Mouse (Mus musculus) c-Kit-positive CD71-positive TER-119-negative erythroid progenitor cells, embryonic 14.5 days (primary cell): Measurements from ENCODE around the gene Thnsl1.
A peak's percentile ranks its signal among the peaks of the same experiment; 100 is the strongest.

Experiments used
- DNase-seq: peaks from one replicate; pipeline ENCODE4 v3.0.0-alpha.2; 2013; ENCODE audit warnings: low read depth

Thnsl1 gene

DNA sequence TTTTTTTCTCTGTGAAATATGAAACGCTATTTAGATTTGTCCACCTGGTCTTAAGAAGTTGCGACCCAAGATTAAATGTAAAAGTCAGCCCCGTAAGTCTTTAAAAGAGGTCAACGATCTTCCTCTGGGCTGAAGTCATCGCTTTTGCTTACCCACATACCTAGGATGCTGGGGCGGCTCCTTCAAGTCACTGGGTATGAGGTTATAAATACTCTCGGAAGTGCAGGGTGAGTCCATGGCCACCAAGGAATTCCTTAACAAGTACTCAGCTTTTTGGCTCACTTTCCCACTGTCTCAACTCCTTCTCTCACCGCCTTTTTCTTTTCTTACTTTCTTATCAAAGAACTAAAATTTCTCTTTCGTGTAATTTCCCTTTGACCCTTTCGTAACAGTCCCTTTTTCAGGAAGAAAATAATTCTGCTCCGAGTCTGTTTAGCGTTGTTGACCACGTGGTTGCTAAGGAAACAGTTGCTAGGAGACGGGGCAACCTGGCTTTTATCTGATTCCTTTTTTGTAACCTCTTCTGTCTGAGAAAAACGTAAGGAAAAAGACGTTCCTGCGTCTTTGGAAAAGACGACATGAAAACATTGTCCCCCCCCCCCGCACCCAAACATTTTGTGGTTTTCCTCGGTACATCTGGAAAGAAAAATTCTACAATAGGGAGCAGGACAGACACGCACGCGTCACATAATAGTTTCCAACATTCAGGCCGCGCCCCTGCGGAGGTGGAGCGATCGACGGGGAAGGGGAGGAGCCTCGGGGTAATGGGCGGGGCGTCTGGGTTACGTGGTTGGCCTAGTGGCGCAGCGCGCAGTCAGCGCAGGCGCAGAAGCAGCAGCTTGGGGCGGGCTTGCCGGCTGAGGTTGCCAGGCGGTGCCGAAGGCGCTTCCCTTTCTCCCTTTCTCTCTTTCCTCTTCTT is at the start of gene Thnsl1, which contains the start of gene Enkur:
Thnsl1 (plus strand) TSS at position 813 of the 919 bp plus-strand sequence.
Enkur (minus strand) TSS at position 454 of the 919 bp plus-strand sequence.
- peak; percentile 94 for DNase-seq

DNA sequence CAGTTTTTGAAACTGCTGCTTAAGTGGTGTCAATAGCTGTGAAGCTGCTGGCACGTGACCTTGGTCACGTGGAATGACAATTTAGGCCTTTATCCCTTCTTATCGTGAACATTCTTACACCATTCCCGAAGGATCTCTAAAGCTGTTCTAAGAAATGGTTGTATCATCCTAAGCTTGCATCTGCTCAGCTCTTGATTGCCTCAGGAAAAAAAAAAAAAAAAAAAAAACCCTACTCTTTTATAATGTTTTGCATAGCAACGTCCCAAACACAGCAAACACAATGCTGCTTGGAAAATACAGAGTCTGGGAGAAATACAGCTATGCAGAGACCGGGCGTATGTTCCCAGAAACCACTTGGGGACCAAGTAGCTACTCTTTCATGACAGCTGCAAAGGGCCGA is 41.2 kb upstream of the Thnsl1 start:
- DNase-seq: no peak

- DNase-seq: no peak
Measured at GRCm38 (mm10) chr2:21167916-21168315, 37.6 kb upstream of the Thnsl1 start.

DNA sequence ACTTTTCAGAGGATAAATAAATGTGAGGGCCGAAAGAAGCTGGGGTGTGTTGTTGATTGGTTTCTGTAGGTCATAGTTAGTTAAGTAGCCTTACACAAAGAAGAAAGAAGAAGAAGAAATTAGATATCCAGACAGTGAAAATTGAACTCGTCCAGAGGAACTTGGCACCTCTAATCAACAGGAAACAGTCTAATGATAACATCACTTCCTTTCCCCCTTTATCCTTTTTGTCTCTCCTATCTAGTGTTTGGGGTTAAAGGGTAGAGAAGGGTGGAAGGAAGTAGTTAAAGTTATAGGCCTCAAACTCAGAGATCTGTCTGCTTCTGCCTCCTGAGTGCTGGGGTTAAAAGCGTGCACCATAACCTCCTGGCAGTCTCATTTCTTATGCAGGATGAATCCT is 32.7 kb upstream of the Thnsl1 start:
- no peak for DNase-seq

DNA sequence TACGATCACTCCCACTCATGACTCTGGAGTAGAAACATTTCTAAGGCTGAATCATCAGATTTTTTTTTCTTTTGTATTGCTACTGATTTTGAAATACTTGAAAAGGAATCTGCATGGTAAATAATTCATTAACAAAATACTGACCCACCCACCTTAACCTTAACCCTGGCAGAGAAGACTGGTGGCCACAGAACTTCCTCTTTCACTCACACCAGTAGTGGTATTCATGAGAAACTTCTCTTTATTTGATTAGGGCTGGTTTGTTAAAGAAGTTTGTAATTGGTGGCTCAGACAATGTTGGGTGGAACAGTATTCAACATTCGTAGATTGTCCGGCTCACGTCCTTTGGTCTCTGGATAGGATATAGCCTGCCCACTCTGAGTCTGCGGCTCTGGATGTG is 26.4 kb upstream of the Thnsl1 start:
- DNase-seq: no peak

GRCm38 (mm10) chr2:21182811-21183210 is 22.7 kb upstream of the Thnsl1 start:
- DNase-seq: no peak

- peak; percentile 29 for DNase-seq
Measured at GRCm38 (mm10) chr2:21187576-21187975, 17.9 kb upstream of the Thnsl1 start.

- no peak for DNase-seq
Measured at GRCm38 (mm10) chr2:21188610-21189009, 16.9 kb upstream of the Thnsl1 start.

DNA sequence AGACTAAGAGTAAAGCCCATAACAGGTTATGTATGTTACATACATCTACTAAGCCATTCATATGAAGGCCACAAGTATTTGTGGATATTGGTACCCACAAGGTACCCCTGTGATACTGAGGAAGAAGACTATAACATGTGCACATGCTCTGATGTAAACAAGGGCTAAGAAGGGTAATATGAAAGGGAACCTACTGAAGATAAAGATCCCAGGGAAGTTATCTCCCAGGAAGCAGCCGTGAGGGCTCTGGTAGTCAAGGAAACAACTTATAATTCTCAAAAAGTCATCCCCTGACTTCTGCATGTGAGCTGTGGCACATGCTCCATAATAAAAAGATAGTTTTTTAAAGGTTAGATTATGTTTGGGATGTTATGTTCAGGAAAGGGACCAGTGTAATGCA is 14.3 kb upstream of the Thnsl1 start:
- DNase-seq: no peak

GRCm38 (mm10) chr2:21195233-21195632 is 10.3 kb upstream of the Thnsl1 start:
- no peak for DNase-seq

GRCm38 (mm10) chr2:21199051-21199450 is 6.5 kb upstream of the Thnsl1 start:
- no peak for DNase-seq

- no peak for DNase-seq
Measured at GRCm38 (mm10) chr2:21202754-21203153, 2.8 kb upstream of the Thnsl1 start.

- DNase-seq: no peak
Measured at GRCm38 (mm10) chr2:21205831-21206159, 271 bp downstream of the Thnsl1 start.

DNA sequence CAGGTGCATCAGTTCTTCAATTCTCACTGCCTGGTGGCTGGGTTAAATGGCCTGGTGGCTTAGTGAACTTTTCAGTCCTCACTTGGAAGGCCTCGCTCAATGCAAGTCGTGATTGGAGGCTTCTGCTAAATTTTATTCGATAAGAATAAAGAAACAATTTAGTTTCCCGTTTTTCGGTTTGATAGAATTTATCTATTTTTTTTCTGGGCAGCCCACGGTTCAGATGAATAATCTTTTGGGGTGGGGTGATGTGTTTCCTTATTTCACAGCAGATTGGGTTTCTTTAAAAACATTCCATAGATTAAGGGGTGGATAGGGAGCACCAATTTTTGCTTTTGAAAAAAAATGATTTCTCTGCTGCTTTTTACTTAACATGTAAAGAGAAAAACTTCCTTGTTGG is 754 bp downstream of the Thnsl1 start:
- DNase-seq: no peak

GRCm38 (mm10) chr2:21211361-21211760 is 5.8 kb downstream of the Thnsl1 start:
- no peak for DNase-seq

DNA sequence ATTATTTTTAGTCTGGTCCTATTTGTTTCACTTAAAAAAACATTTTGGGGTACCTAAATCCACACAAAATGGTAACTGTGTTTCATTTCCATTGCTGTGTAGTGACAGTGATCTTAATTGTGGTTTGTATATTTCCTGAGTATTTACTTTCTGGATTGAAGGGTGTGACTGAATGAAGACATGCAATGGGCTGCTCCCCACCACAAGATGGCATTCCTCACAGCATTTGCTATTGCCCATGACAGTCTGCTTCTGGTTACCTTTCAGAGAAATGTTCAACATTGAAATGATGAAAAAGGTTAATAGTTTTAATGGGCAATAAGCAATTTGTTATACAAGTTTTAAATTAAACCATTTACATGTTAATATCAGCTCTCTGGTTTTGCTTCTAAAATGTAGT is 8.8 kb downstream of the Thnsl1 start:
- DNase-seq: no peak

GRCm38 (mm10) chr2:21215284-21215683 is 9.8 kb downstream of the Thnsl1 start:
- DNase-seq: no peak

- no peak for DNase-seq
Measured at GRCm38 (mm10) chr2:21222453-21223384, 17.2 kb downstream of the Thnsl1 start.

- no peak for DNase-seq
Measured at GRCm38 (mm10) chr2:21230276-21230675, 24.8 kb downstream of the Thnsl1 start.

DNA sequence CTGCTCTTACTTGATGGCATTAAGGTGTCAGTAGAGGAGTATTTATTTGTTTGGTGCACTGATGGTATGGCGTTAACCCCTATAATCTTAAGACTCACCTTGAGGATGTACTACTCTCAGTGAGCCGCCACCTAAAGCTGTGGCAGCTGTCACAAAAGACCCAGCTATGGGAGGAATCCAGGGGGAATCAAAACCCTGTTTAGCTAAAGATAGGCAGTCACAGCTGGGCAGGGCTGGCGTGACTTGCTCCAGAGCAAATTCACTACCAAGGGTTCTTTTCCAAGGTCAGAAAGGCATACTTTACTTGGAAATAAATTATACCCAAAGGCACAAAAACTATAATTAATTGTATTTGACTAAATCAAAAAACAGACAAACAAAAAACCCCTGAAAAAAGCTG is 25.6 kb downstream of the Thnsl1 start:
- no peak for DNase-seq

DNA sequence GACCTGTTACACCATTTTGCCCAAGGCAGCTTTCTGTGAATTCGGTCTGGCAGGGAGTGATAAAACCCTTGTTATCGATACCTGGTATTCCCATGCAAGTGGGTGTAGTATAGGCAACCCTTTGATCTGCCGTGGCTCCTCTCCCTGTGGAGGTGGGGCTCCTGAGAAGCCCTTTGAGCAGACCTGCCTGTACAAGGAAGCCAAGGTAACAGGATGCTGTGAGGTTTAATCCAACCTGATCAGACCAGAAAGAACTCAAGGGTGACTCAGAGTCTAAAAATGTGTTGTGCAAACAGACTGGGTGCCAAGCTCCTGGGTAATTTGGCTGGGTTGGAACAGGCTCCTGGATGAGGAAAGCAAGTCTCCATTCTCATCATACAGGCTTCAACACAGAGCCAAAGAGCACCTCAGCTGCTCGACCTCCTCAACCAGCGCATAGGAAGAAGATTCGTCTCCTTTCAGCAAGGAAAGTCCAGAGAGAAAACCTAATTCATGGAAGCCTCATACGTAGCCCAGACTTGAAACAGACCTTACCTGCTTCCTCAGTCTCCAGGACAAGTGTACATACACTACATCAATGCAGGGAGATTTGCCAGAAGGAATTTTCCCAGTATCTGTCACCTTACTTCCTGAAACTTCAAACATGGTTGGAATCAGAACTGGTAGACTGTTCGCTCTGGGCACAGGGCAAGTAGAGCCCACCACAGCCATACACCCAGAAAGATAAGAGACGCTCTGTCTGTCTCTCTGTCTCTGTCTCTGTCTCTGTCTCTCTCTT is 29.5 kb downstream of the Thnsl1 start:
- no peak for DNase-seq

GRCm38 (mm10) chr2:21235844-21236386 is 30.4 kb downstream of the Thnsl1 start:
- DNase-seq: no peak
